Mouse (Mus musculus): ENCODE data around the gene Shisa6. TPM values are rescaled to one million over a fixed set of nuclear protein-coding genes. Genes with fewer than 3 reads are reported as not detected.
"Not testable (repeated sequence)": the region's sequence is repeated elsewhere in the genome, so short reads cannot be mapped to it uniquely, and the experiment has no call there.

The Shisa6 gene
- polyA plus RNA-seq, 1 experiment: not detected

DNA sequence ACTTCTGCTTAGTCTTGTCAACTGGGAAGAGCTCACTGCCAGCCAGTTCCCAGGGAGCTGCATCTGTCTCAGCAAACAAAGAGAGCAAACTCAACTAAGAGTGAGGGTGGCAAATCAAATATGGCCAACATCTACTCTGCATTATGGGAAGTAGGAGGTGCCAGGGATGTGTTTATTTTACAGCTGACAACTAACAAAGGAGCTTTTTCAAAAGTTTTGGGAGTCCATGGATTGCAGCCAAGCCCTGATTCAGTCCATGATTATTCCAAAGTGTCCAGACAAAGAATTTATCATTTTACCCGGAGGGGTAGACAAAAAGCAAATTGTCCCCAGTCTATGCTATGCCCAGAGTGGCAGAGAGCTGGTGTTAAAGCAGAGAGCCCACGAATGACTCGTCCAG lies 107.5 kb downstream of the Shisa6 start:
- TF ChIP-seq CTCF (IDR thresholded peaks at IDR 0.05; ENCODE audit: control insufficient read depth, insufficient read depth, low read length) (no peak), POLR2A (IDR thresholded peaks at IDR 0.05; ENCODE audit: borderline replicate concordance, control insufficient read depth, low read depth, low read length) (no peak)
- no peak overlapping the region for H3K4me3 ChIP-seq (replicated peaks; ENCODE audit: control insufficient read depth, low read depth, low read length)
- whole genome bisulfite sequencing: 64% methylated on average over 3 of the region's 3 CpGs
- H3K4me1 ChIP-seq (ENCODE audit: control insufficient read depth, insufficient read depth, low read length): no peaks in the 10 kb centered on the region
- no peak overlapping the region for H3K27ac ChIP-seq (ENCODE audit: control insufficient read depth, insufficient read depth, low read depth, low read length, poor library complexity)

DNA sequence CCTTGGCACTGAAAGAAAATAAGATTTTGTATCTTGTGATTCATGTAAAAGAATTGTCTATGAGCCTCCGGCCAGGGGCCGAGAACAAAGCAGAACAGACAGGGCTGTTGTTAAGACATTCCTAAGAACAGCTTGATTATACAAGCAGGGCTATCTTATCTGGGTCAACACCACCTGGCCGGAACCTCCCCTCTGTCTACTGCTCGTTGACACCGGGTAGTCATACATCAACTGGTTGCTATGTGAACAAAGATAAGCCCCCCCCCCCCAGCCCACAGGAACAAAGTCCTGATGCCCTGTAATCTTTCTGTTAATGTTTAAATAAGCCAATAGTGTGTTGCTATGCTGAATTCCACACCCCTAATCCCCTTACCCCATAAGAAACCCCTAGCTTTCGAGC lies 117.0 kb downstream of the Shisa6 start:
- 72% methylated on average over 6 of the region's 6 CpGs for WGBS

DNA sequence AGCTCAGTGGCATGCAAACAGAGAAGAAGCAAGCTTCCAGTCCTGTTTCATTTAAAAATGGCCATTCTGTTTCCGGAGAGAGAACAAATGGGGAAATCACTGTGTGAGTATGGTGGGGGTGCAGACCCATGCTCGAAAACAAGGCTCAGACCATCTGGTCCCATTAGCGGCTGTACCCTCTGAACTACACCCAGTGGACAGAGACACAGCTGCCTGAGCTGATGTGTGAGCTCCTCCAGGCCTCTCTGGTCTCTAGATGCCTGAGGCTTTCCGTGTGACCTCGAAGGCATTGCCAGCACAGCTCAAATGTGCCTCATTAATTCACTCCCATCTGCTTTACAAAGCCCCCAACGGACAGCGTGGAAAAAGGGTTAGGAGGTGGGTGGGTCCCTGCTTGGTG lies 125.7 kb downstream of the Shisa6 start:
- Histone ChIP-seq H3K27ac (ENCODE audit: control insufficient read depth, insufficient read depth, low read depth, low read length, poor library complexity) (no peak overlapping the region), H3K4me3 (replicated peaks; ENCODE audit: control insufficient read depth, low read depth, low read length) (no peak overlapping the region), H3K4me1 (ENCODE audit: control insufficient read depth, insufficient read depth, low read length) (no peaks in the 10 kb centered on the region)
- TF ChIP-seq CTCF (IDR thresholded peaks at IDR 0.05; ENCODE audit: control insufficient read depth, insufficient read depth, low read length) (no peak), POLR2A (IDR thresholded peaks at IDR 0.05; ENCODE audit: borderline replicate concordance, control insufficient read depth, low read depth, low read length) (no peak)
- 68% methylated on average over 7 of the region's 7 CpGs for WGBS

More for the DNA sequence above, 117.0 kb downstream of the Shisa6 start:
- not testable (repeated sequence) for H3K4me1 ChIP-seq (ENCODE audit: control insufficient read depth, insufficient read depth, low read length); H3K4me3 ChIP-seq (replicated peaks; ENCODE audit: control insufficient read depth, low read depth, low read length); H3K27ac ChIP-seq (ENCODE audit: control insufficient read depth, insufficient read depth, low read depth, low read length, poor library complexity)

DNA sequence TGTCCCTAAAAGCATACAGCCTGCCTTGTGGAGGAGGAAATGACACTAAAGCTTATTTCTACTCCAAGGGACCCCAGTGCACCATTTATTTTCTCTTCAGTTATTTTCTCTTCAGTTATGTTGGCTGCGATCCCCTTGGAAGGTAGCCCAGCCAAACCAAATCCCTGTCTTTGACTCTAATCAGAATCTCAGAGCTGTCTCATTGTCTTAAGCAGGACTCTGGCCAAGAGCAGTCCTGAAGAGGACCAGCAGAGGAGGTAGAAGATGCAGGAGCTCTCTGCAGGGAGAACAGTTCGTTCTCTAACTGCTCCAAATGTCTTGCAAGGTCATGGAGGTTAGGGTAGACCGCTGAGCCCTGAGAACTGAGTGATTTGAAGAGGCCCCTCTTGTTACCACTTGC lies 138.2 kb downstream of the Shisa6 start:
- 73% methylated on average over 3 of the region's 3 CpGs for WGBS
- H3K27ac ChIP-seq (ENCODE audit: control insufficient read depth, insufficient read depth, low read depth, low read length, poor library complexity): no peak overlapping the region
- no peaks in the 10 kb centered on the region for H3K4me1 ChIP-seq (ENCODE audit: control insufficient read depth, insufficient read depth, low read length)
- TF ChIP-seq CTCF (IDR thresholded peaks at IDR 0.05; ENCODE audit: control insufficient read depth, insufficient read depth, low read length): no peak
- no peak for TF ChIP-seq POLR2A (IDR thresholded peaks at IDR 0.05; ENCODE audit: borderline replicate concordance, control insufficient read depth, low read depth, low read length)
- H3K4me3 ChIP-seq (replicated peaks; ENCODE audit: control insufficient read depth, low read depth, low read length): no peak overlapping the region

DNA sequence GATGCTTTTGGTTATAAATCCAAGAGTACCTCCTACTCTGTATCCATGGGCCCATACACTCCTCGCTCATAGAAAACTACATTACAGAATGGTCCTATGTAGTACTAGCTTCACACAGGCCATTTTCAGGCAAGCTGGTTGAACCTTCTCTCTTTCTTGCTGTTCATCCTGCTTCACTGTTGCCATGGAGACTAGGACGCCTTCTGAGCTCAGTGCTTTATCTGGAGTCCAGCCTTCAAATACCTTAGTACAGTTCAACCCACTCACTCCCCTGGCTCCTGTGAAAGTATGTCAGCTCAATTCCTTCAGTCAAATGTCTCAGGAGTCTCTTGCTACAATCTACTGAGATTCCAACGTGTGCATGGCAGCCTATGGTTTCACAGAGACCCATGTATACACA lies 154.0 kb downstream of the Shisa6 start:
- TF ChIP-seq POLR2A (IDR thresholded peaks at IDR 0.05; ENCODE audit: borderline replicate concordance, control insufficient read depth, low read depth, low read length) (no peak), CTCF (IDR thresholded peaks at IDR 0.05; ENCODE audit: control insufficient read depth, insufficient read depth, low read length) (no peak)
- no peak overlapping the region for H3K4me3 ChIP-seq (replicated peaks; ENCODE audit: control insufficient read depth, low read depth, low read length)
- WGBS: 71% methylated on average over 3 of the region's 3 CpGs
- H3K27ac ChIP-seq (ENCODE audit: control insufficient read depth, insufficient read depth, low read depth, low read length, poor library complexity): no peak overlapping the region
- no peaks in the 10 kb centered on the region for H3K4me1 ChIP-seq (ENCODE audit: control insufficient read depth, insufficient read depth, low read length)

DNA sequence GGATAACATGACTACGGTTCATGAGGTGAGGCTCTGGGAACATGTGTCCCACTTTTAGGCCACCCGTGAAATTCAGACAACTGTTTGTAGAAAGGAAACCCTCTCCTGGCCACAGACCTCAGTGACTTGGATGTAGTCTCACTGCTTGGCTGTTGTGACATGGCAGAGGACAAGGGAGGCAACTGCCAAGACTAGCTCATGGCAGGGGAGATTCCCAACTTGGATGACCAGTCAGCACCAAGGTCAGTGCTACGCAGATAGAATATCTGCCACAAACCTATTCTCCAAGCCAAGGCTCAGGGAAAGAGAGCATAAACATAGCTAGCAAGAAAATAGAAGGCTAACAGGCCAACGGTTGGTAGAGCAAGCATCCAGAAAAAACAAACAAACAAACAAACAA lies 156.0 kb downstream of the Shisa6 start:
- WGBS: 81% methylated on average over 4 of the region's 4 CpGs
- TF ChIP-seq CTCF (IDR thresholded peaks at IDR 0.05; ENCODE audit: control insufficient read depth, insufficient read depth, low read length) (no peak), POLR2A (IDR thresholded peaks at IDR 0.05; ENCODE audit: borderline replicate concordance, control insufficient read depth, low read depth, low read length) (no peak)
- H3K4me1 ChIP-seq (ENCODE audit: control insufficient read depth, insufficient read depth, low read length): no peaks in the 10 kb centered on the region
- H3K27ac ChIP-seq (ENCODE audit: control insufficient read depth, insufficient read depth, low read depth, low read length, poor library complexity): no peak overlapping the region
- no peak overlapping the region for H3K4me3 ChIP-seq (replicated peaks; ENCODE audit: control insufficient read depth, low read depth, low read length)

DNA sequence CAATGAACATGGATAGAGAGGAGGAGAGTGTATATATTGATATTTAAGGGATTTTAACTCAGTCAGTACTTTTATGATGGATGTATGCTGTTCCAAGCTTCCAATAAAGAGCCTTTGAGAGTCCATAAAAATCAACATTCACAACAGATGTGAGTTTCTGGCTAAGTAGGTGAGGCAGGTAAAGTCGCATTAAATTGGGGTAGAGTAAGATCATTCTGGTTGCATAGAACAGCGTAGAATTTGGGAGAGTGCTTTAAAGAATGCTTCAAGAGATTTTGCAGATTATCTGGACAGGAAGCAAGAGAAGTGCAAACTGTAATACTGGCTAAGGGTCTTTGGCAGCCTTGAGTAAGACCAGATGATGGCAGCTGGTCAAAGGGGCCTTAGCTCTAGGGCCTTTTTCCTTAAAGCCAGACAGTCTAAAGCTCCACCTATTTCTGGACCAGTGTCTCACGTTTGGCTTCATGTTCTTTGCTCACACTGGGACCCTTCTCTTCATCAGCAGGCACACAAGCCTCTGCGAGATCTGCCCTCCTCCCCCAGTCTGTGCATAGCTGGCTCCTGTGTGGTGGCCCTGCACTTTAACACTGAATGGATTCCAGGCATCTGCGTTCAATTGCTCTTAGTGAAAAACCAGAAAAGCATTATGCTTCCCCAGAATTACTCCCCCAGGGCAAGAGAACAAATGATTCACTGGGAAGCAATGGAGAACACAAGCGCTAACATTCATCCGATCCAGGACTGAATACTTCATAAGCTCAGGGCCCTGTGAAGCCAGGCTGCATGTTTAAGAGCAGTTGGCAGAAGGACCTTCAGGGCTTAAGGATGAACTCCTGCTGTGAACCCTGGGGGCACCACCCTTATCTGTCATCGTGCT lies 158.7 kb downstream of the Shisa6 start:
- TF ChIP-seq POLR2A (IDR thresholded peaks at IDR 0.05; ENCODE audit: borderline replicate concordance, control insufficient read depth, low read depth, low read length) (no peak), CTCF (IDR thresholded peaks at IDR 0.05; ENCODE audit: control insufficient read depth, insufficient read depth, low read length) (no peak)
- Histone ChIP-seq H3K4me3 (replicated peaks; ENCODE audit: control insufficient read depth, low read depth, low read length) (no peak overlapping the region), H3K27ac (ENCODE audit: control insufficient read depth, insufficient read depth, low read depth, low read length, poor library complexity) (no peak overlapping the region), H3K4me1 (ENCODE audit: control insufficient read depth, insufficient read depth, low read length) (no peaks in the 10 kb centered on the region)
- 69% methylated on average over 8 of the region's 8 CpGs for WGBS

DNA sequence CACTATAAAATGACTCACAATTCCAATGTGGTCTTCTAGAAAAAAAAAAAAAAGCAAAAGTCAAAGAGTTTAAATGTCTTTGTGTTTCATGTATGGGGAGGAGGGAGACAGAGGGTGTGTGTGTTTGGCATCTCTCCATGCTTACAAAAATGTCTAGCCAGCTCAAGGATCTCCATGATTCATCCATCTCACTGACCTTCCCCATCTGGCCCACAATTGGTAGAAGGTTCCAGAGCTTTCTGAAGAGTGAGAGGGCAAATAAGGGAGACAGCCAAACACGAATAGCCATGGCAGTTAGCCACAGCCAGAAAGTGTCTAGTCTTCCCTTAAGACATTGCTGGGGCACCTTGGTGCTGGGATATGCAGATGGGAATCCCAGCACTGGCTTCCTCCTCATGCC lies 166.0 kb downstream of the Shisa6 start:
- no peaks in the 10 kb centered on the region for H3K4me1 ChIP-seq (ENCODE audit: control insufficient read depth, insufficient read depth, low read length)
- TF ChIP-seq POLR2A (IDR thresholded peaks at IDR 0.05; ENCODE audit: borderline replicate concordance, control insufficient read depth, low read depth, low read length) (no peak), CTCF (IDR thresholded peaks at IDR 0.05; ENCODE audit: control insufficient read depth, insufficient read depth, low read length) (no peak)
- no peak overlapping the region for H3K27ac ChIP-seq (ENCODE audit: control insufficient read depth, insufficient read depth, low read depth, low read length, poor library complexity)
- no peak overlapping the region for H3K4me3 ChIP-seq (replicated peaks; ENCODE audit: control insufficient read depth, low read depth, low read length)
- WGBS: 50% methylated on average over 1 of the region's 1 CpGs

DNA sequence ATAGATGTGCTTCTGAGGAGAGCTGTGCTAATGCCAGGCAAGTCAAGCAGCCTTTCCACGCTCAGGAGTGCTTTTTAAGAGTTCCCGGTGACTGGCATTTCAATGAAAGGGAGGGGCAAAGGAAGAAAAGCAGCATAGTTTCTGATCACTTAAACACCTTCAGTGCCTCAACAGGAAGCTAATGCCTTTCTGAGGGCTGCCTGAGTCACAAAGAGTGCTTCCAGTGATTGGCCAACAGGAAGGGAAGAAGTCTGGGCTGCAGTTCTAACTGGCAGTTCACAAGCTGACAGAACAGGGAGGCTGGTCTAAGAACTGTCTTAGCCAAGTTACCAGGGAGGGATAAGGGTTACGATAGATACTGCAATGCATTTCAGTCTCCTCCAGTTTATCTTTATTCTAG lies 180.9 kb downstream of the Shisa6 start:
- TF ChIP-seq CTCF (IDR thresholded peaks at IDR 0.05; ENCODE audit: control insufficient read depth, insufficient read depth, low read length): no peak
- TF ChIP-seq POLR2A (IDR thresholded peaks at IDR 0.05; ENCODE audit: borderline replicate concordance, control insufficient read depth, low read depth, low read length): no peak
- Histone ChIP-seq H3K4me1 (ENCODE audit: control insufficient read depth, insufficient read depth, low read length) (no peaks in the 10 kb centered on the region), H3K4me3 (replicated peaks; ENCODE audit: control insufficient read depth, low read depth, low read length) (no peak overlapping the region), H3K27ac (ENCODE audit: control insufficient read depth, insufficient read depth, low read depth, low read length, poor library complexity) (no peak overlapping the region)
- WGBS: 45% methylated on average over 3 of the region's 3 CpGs
